Mouse (Mus musculus) ES-E14 (cell line): ENCODE measurements around the gene Cnpy4.

Experiments
- MAFK ChIP-seq: IDR thresholded peaks from 2 replicates; pipeline ENCODE4 v1.6.1; 2014; ENCODE audit warnings: mild to moderate bottlenecking, low read depth, low read length, inconsistent platforms; ENCODE audit not compliant: insufficient read depth
- ZC3H11A ChIP-seq: IDR thresholded peaks from 2 replicates; pipeline ENCODE4 v1.6.1; 2012; ENCODE audit warnings: low read depth, mild to moderate bottlenecking, inconsistent platforms, low read length, borderline replicate concordance
- ZNF384 ChIP-seq: IDR thresholded peaks from 2 replicates; pipeline ENCODE4 v1.6.1; 2012; ENCODE audit warnings: low read depth, low read length, inconsistent platforms

DNA sequence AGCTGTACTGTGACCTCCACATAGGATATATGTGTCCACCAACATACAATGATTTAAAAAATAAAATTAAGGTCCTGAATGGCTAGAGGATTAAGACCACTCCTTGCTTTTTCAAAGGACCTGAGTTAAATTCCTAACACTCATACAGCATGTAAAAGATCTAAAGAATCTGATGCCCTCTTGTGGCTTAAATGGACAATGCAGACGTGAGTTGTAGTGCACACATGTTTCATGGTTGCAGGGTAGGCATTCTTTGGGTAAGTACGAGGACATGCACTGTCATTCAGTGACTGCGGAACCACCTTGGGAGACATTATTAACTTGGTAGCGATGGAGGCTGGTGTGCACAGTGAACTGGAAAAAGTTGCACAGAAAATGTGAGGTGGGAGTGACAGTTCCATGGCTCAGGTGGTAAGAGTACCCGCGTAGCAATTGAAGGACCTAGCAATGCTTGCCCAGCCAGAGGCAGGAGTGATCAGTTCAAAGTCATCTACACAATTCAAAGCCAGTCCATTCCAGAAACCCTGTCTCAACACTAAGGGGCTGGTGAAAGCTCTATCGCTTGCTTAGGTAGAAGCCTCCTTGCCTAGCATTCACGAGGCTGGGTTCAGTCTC, 49.2 kb upstream of the Cnpy4 start:
- no peak for TF ChIP-seq MAFK
- TF ChIP-seq ZNF384 = no peak
- TF ChIP-seq ZC3H11A = peak; percentile 25; the same call in 1 of the 2 replicates
